Mouse (Mus musculus) adrenal gland, adult (tissue): Measurements from ENCODE around the gene Rtn3.
"Not testable (repeated sequence)": the region's sequence is repeated elsewhere in the genome, so short reads cannot be mapped to it uniquely, and the experiment has no call there.

Experiments used
- DNase-seq, 2 experiments: peaks; one replicate each; pipeline ENCODE4 v3.0.0; 2022 to 2023; ENCODE audit warnings: low spot score in 1 of 2; ENCODE audit not compliant: inconsistent age in 2 of 2

Rtn3 gene

DNA sequence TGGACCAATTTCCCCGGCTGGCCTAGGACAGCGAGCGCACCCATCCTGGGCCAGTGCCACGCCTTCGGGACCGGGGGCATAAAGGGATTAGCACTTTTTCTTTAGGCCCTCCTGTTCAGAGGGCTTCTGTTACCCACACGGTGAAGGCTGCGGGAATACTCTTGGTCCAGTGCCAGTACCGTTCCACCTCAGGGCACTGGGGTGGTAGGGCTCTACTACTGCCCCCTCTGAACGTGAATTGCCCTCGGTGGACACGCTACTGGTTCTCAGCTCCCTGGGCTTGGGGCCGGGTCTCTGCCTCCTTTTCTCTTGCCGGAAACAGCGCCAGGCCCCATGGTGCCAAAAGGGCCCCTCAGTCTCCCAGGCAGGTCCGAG, 59.4 kb downstream of the Rtn3 start:
- peak in 1 of 2 experiments; percentile 38 for DNase-seq

DNA sequence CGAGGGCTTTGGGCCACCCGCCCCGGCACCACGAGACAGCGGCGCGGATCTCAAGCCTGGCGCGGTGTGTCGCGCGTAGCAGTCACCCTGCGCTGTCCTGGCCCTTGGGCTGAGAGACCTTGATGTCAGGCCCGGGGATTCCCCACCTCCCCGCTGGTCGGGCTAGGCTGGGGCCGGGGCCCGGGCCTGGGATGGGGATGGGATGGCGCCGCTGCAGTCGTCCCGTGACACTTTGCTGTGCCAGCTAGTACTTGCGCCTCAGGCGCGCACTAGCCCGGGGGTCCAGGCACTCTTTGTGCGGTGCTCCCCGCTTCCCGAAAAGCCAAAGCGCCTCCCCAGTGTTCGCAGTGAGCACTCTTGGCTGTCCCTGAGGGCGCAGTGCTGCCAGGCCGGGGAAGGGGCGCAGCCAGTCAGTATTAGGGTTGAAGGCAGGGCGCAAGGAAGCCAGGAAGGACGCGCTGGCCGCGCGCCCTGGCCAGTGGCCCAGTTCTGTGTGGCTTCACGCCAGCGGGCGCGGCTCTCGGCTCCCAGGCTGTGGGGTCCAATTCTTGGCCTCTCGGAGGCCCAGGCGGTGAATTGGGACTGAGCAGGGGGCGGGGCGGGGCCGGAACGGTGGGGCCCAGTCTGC, 59.9 kb downstream of the Rtn3 start:
- peak; percentile 86 to 96 for DNase-seq

DNA sequence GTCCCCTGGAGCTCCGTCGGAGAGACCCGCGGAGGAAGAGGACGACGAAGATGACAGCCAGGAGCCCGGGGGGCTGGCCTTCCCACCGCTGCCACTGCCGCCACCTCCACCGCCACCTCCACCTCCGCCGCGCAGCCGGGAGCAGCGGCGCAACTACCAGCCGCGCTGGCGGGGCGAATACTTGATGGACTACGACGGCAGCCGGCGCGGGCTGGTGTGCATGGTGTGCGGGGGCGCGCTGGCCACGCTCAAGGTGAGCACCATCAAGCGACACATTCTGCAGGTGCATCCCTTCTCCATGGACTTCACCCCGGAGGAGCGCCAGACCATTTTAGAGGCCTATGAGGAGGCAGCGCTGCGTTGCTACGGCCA, 60.4 kb downstream of the Rtn3 start:
- DNase-seq = no peak

DNA sequence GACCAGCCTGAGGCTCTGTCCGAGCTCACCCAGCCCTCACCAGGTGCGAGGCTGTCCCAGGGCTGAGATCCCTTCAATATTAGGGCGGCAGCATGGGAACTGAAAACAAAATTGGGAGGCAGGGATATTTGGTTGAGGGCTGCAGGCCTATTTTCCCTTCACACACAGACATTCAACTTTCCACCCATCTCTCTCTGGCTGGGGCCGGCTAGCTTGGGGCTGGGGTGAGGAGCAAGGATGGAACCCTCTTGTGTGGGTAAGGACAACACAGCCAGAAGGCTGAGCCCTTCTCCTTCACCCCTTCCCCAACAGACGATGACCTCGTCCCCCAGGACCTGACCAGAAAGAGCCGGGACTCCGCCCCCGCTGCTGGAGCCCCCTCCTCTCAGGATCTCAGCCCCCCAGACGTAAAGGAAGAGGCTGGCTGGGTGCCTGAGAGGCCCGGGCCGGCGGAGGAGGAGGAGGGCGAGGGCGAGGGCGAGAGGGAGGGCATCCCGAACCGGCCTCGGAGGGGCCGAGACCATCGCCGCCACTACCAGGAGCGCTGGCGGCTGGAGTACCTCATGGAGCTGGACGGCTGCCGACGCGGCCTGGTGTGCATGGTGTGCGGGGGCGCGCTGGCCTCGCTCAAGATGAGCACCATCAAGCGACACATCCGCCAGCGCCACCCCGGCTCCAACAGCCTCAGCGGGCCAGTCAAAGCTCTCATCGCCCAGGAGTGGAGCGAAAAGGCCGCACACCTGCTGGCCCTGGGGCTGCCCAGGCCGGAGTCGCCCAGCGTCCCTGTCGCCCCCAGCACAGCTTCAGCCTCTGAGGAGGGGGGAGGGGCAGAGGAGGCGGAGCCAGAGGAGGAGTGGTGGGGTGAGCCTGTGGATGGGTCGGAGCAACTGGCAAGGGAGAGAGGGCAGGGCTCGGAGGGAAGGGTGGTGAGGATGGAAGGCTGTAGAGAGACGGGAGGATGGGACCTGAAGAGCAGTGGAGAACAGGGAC, 61.2 kb downstream of the Rtn3 start:
- DNase-seq = peak; percentile 77 to 85

DNA sequence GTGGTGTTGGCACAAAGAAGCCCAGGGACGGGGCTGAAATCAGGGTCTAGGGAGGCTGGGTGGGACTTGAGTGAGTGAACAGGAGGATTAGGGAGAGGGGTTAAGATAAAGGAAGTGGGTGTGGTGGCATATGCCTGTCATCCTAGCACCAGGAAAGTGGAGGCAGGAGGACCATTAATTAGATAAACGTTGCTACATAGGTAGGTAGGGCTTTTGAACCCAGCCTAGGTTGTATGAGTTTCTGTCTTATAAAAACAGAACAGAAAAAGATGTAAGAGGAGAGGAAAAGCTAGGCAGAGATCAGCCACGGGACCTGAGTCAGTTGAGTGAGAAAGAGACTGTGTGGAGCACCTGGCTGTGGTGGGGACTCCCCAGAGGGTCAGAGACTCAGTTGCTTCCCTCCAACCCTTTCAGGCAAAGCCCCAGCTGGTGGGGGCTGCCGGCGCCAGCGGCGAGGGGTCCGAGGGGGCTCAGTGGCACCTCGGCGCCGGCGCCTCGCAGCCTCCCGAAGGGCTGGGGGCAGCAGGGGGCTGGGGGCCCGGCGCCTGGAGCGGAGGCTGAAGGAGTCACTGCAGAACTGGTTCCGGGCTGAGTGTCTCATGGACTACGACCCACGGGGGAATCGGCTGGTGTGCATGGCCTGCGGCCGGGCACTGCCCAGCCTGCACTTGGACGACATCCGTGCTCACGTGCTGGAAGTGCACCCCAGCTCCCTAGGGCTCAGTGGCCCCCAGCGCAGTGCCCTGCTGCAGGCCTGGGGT, 62.1 kb downstream of the Rtn3 start:
- DNase-seq = peak in 1 of 2 experiments; percentile 27

DNA sequence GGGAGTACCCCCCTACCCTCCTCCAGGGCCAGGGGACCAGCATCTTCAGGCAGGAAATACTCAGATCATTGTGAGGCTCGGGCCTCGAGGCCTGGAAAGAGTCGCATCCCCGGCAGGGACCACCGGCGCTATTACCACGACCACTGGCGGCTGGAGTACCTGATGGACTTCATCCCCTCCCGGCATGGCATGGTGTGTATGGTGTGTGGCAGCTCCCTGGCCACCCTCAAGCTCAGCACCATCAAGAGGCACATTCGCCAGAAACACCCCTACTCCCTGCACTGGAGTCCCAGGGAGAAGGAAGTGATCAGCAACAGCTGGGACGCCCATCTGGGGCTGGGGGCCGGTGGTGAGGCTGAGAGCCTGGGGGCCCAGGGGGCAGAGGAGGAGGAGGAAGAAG, 63.0 kb downstream of the Rtn3 start:
- DNase-seq = peak; percentile 20 to 38

DNA sequence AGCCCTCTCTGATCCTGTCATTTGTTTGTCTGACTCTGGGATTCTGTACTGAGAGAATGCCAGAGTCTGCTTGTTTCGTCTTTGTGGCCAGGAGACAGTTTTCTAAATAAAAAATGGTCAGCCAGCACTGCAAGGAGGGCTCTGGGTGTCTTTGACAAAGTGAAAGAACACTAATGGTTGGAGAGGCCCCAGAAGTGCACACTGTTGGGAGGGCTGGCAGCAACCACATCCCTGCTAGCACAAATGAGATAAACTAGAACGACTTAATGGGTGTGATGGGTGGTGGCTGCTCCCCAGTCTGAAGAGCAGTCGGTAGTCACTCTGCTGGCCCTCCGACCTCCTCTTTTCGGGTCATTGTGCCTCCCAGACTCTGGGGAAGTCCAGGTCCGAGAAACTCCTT, 63.9 kb downstream of the Rtn3 start:
- peak; percentile 18 to 35 for DNase-seq

DNA sequence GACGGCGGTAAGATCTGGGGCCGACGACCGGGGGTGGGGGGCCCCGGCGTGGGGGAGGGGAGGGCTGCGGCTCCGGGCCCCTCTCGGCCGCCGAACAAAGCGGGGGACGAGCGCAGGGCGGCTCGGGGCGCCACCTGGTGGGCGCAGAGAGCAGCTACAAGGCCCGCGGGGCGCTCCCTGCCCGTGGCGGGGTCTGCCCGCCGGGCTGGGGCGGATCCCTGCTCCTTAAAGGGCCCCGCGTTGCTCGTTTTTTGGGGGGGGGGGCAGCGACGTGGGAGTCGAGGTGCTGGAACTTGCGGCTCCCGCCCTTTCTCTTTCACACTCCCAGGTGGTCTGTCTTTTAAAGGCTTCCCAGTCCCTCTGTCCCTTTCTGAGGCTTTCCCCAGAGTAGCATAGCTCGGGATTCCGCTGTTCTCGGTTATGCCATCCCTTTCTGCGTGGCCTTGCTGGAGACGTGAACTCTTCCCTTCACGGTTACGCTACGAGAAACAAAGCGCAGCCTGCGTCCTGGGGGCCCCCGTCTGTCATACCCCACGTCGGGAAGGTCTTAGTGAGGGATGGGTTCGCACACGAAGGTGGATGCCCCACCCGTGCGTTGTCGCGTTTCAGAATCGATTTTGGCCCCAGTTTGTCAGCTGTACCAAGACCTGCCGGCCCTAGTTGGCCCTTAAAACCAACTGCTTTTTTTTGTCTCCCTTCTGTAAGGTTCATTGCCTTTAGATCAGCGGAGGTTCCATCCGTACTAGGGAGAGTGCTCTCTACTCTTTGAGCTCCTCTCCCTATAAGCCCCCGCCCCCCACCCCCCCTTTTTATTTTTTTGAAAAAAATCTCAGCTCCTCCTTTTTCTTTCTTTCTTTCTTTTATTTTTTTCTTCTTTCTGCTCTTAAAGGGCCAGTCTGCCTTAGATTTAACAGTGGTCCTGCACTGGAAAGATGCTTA, 64.9 kb downstream of the Rtn3 start:
- DNase-seq = peak; percentile 87 to 94

DNA sequence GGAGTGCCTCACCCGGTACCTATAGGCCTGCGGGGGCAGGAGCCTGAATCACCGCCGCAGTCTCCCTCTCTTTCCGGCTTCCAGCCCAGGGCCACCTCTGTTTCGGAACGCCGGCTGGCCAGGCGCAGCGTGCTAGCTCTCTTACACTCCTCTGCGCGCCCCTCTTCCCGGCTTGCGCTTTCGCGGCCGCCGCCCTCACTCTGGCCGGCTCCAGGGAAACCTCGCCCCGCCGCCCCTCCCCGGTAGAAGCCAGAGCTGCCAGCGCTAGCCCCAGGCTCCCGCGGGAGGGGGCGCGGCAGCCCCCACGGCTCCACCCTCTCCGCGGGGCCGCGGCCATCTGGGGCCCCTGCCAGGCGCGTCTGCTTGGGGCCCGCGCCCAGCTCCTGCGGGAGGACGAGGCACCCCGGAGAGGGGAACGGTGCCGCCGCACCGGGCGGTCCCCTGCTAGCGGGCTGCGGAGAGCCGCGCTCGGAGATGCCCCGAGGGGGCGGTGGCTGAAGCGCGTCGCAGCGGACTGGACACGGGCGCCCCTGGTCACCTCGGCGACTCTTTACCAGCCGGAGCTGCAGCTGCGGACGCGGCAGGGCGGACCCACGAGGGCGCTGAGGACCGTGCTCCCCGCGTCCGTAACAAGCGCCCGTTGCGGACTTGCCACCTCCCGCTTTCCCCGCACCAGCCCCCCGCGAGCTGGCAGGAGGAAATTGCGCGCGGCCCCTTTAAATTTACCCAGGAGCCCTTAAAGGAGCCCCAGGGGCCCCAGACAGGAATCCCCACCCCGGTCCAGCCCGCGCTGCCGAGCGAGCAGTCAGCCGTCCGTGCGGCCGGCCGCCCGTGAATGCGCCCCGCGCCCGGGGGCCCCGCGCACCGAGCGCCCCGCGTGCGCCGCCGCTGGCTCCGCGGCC, 66.0 kb downstream of the Rtn3 start, which contains the start of gene 2700081O15Rik:
2700081O15Rik (plus strand) TSS at position 792 of the 902 bp plus-strand sequence.
- DNase-seq = peak; percentile 76 to 93

DNA sequence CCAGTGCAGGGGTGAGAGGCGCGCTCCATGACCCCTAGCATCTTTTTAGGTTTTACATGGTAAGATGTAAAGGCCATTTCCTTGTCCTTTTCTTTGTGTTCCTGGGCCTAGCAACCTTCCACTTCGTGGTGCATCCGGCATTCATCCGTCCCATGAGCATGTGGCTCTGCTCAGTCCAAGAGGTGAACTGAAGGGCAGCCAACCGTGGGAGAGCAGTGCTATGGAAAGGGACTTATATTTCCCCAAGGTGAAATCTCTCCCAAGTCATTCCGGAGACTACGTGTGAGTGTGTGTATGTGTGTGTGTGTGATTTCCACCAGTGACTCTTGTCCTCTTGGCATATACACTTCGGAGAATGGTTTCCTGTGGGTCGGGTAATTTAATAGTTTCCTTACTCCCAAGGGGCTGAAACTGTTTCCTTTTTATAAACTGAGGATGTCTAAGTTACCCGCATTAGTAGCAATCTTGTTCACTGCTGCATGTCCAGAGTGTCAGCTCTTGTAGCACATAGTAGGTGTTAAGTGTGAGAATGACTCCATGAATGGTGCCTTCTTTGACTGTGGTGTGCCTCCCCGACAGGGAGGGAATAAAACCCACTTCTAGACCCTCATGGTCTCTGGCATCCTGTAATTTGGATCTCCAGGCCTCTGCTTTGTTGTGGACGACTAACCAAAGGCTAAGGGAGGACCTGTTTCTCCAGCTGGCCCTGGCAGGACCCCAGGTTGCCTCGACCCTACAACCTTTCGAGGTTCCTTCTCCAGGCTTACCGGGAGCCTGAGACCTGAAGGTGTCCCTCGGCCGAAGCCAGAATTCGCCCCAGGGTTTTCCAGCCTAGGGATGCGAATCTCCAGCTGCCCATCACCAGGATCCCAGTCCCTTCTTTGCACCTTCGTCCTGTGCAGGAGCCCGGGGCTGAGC, 66.9 kb downstream of the Rtn3 start:
- no peak for DNase-seq

DNA sequence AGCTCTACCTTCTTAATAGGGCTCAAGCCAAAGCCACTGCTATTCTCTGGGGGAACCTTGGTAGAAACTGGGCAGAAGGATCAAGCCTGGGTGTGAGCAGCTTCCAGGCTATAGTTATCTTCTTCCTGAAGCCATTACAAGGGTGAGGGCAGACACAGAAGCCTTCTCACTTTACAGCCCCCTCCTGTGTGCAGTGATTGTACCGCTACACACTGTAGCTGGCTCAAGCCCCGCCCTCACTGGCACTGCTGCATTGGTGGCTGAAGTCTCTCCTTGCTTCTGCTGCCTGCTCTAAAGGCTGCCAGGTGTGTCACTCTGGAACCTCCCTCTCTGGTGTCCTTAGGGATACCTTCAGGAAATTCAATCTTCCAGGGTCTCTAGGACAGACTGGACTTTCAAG, 70.7 kb downstream of the Rtn3 start:
- DNase-seq = no peak

DNA sequence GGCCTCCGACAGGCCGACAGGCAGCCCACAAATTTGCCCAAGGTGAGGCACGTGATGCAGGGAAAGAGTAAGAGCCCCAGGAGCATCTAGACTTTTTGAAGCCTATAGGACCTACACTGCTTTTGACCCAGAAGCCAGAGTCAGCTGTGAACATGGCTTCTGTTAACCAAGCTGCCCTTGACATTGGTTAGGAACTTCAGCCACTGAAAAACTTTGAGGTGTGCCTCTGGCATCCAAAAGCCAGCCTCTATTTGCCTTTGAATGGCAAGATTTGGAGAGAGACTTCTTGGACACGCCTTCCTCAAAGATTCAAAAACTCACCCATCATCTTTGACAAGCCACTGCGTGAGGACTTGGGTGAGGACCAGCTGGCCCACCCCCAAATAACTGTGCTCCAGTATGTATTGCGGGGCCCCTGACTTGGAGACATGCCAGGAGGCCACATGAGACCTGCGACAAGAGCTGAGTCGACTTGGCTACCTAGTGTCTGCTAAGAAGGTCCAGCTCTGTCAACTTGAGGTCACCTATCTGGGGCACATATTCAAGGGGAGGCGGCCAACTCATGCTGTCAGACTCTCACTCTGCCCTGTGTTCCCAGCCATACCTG, 78.4 kb downstream of the Rtn3 start:
- DNase-seq = no peak

DNA sequence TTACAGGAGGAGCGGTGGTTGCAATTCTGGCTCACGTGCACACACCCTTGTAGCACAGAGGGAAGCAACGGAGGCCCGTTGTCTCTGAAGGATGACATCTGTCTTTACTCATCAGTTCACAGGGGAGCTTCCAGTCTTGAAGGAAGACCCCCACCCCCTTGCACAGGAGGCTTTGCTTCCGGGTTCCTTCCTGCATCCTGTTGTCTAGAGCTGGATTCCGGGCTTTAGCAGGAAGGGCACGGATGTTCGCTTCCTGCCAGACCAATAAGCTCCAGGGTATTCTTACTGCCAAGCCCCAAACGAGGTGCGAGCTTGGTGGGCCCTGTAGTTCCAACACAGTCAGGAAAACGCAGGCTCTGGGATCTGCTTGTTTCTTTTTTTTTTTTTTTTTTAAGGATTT, 82.4 kb downstream of the Rtn3 start:
- DNase-seq = peak in 1 of 2 experiments; percentile 47

DNA sequence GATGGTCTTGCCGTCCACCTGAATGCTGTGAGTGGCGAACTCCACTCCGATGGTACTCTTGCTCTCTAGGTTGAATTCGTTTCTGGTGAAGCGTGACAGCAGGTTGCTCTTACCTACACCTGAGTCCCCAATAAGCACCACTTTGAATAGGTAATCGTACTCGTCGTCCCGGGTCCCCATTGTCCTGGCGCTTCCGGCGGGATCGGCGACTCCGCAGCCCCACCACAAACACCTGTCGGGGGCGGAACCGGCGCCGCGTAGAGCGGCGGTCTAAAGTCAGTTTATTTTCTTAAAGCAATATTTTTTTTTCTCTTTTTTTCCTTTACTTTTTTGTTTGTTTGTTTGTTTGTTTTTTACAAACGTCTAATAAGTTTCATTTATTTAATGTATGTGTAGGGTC, 84.2 kb downstream of the Rtn3 start:
- DNase-seq = not testable (repeated sequence)

DNA sequence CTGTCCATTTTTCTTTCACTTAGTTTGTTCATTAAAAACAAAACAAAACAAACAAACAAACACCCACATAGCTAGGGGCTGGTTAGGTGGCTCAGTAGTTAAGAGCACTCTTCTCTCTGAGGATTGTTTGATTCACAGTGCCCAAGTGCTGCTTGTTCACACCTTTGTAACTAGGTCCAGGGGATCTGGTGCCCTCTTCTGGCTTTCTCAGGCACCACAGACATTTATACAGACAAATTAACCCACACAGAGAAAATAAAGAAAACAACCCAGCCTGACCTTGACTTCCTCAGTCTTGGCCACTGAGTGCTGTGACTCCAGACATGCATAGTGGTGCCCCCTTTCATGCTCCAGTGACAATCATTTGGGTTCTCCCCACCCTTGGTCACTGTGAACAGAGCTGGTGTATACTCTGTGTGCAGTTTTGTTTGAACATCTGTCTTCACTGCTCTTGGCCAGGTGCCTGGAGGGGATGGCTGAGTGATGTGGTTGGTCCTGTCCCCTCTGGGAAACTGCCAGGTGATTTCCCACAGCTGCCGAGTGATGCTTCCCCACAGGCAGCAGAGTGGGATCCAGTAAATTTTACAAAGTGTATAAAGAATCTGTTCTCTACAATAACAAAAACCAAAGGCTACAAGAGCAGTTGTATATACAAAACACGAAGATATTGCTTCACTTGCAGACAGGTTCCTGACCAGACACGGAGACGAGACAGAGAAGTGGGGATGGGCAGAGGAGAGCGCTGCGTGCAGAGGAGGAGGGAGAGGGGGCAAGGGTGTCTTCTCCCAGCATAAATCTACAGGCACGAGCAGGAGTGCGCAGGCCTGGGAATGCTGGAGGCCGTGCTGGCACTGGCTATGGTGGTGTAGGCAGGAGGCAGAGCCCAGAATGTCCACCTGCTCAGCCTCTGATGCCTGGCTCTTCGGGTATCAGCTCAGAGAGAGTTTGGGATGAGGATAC, 85.9 kb downstream of the Rtn3 start:
- DNase-seq = peak in 1 of 2 experiments; percentile 39

DNA sequence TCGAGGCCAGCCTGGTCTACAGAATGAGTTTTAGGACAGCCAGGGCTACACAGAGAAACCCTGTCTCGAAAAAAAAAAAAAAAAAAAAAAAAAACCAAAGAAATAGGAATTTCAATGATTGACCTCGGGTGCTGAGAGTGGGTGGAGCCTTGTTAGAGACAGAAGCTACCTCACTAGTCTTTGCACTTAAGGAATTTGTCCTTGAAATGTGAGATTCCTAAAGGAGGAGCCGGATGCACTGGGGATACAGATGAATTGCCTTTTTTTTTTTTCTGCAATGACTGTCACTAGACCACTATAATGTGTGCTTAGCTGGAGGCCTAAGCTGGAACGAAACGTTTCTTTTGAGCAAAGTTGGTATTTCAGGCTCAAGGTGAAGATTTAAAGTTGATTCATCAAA, 94.6 kb downstream of the Rtn3 start:
- DNase-seq = no peak

DNA sequence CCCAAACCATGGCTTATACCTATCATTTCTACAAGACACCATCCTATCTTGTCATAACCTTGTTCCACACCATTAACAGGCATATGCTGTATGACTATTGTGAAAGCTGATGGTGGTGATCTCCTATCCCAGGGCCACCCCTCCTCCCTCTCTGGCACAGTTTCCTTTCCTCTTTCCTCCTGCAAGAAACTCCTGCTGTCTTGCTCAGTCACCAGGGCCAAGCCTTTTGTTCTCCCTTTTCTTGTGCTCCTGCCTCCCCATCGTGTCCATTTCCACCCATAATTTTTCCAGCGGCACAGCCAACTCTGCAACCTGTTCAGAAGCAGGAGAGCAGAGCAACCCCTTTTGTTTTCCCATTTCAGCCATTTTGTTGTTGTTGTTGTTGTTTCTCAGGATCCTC, 97.0 kb downstream of the Rtn3 start:
- DNase-seq = no peak
